Mouse (Mus musculus) MEL (cell line): ENCODE measurements around the gene Tmem116. TPM values are rescaled to one million over a fixed set of nuclear protein-coding genes. Genes with fewer than 3 reads are reported as not detected.

Experiments
- DNase-seq: peaks from one replicate; pipeline ENCODE4 v3.0.0; 2011; ENCODE audit warnings: low read depth, low spot score
- H3K27ac ChIP-seq: 2 replicates; pipeline ENCODE4 v1.5.1; 2012; ENCODE audit warnings: low read depth, mild to moderate bottlenecking, control low read depth, low read length, moderate library complexity; ENCODE audit not compliant: control insufficient read depth
- H3K27me3 ChIP-seq, 2 experiments: fragments of 150-350 bp in 1 of 2; sonication (generic) in 1 of 2; 2 replicates each; pipeline ENCODE4 v1.6.1; 2012; ENCODE audit warnings: low read length in 2 of 2, mild to moderate bottlenecking in 2 of 2, improper control_type of control experiment in 1 of 2, moderate library complexity in 1 of 2; ENCODE audit not compliant: insufficient read depth in 2 of 2, control insufficient read depth in 1 of 2
- H3K36me3 ChIP-seq, 2 experiments: 2 replicates each; pipeline ENCODE4 v1.6.1; 2012 to 2014; ENCODE audit warnings: low read length in 2 of 2, improper control_type of control experiment in 1 of 2, inconsistent platforms in 1 of 2, mild to moderate bottlenecking in 1 of 2; ENCODE audit not compliant: insufficient read depth in 2 of 2, control insufficient read depth in 1 of 2
- H3K4me1 ChIP-seq, 2 experiments: fragments of 150-350 bp in 1 of 2; sonication (generic) in 1 of 2; 2 replicates each; pipeline ENCODE4 v1.6.1; 2012; ENCODE audit warnings: low read length in 2 of 2, improper control_type of control experiment in 1 of 2, mild to moderate bottlenecking in 1 of 2; ENCODE audit not compliant: insufficient read depth in 2 of 2, control insufficient read depth in 1 of 2
- H3K4me3 ChIP-seq, 2 experiments: fragments of 150-350 bp in 1 of 2; sonication (generic) in 1 of 2; 2 replicates each; pipeline ENCODE4 v1.5.1; 2012; ENCODE audit warnings: low read depth in 2 of 2, low read length in 2 of 2, mild to moderate bottlenecking in 2 of 2, moderate library complexity in 2 of 2, control low read depth in 1 of 2, improper control_type of control experiment in 1 of 2; ENCODE audit not compliant: control insufficient read depth in 1 of 2, insufficient read depth in 1 of 2
- H3K79me2 ChIP-seq: 2 replicates; pipeline ENCODE4 v1.6.1; 2012; ENCODE audit warnings: mild to moderate bottlenecking, low read length, moderate library complexity; ENCODE audit not compliant: control insufficient read depth, poor library complexity, insufficient read depth
- H3K9ac ChIP-seq: 2 replicates; pipeline ENCODE4 v1.6.1; 2012; ENCODE audit warnings: low read depth, mild to moderate bottlenecking, control low read depth, low read length, moderate library complexity; ENCODE audit not compliant: control insufficient read depth, poor library complexity, severe bottlenecking
- H3K9me3 ChIP-seq: fragments of 150-350 bp; sonication (generic); replicated peaks from 2 replicates; pipeline ENCODE4 v1.6.1; 2012; ENCODE audit warnings: mild to moderate bottlenecking, low read length, improper control_type of control experiment, moderate library complexity; ENCODE audit not compliant: insufficient read depth
- BHLHE40 ChIP-seq: IDR thresholded peaks from 2 replicates; pipeline ENCODE4 v1.6.1; 2012; ENCODE audit warnings: low read depth, mild to moderate bottlenecking, inconsistent platforms, low read length, improper control_type of control experiment, borderline replicate concordance
- CHD1 ChIP-seq: IDR thresholded peaks from 2 replicates; pipeline ENCODE4 v1.6.1; 2012; ENCODE audit warnings: low read depth, mild to moderate bottlenecking, inconsistent platforms, low read length, improper control_type of control experiment
- CHD2 ChIP-seq: IDR thresholded peaks from 2 replicates; pipeline ENCODE4 v1.6.1; 2011; ENCODE audit warnings: low read length, improper control_type of control experiment
- ELF1 ChIP-seq: IDR thresholded peaks from 2 replicates; pipeline ENCODE4 v1.6.1; 2014; ENCODE audit warnings: low read depth, mild to moderate bottlenecking, inconsistent platforms, low read length, improper control_type of control experiment, moderate library complexity
- EP300 ChIP-seq, 2 experiments: IDR thresholded peaks; 2 replicates each; pipeline ENCODE4 v1.6.1; 2011; ENCODE audit warnings: improper control_type of control experiment in 2 of 2, low read length in 2 of 2, low read depth in 1 of 2, mild to moderate bottlenecking in 1 of 2
- ETS1 ChIP-seq: IDR thresholded peaks from 2 replicates; pipeline ENCODE4 v1.6.1; 2012; ENCODE audit warnings: low read depth, mild to moderate bottlenecking, inconsistent platforms, low read length, improper control_type of control experiment, moderate library complexity
- GABPA ChIP-seq: IDR thresholded peaks from 2 replicates; pipeline ENCODE4 v1.6.1; 2012; ENCODE audit warnings: low read depth, mild to moderate bottlenecking, inconsistent platforms, low read length, improper control_type of control experiment, moderate library complexity
- GATA1 ChIP-seq: IDR thresholded peaks from 2 replicates; pipeline ENCODE4 v1.6.1; 2011; ENCODE audit warnings: low read depth, low read length, improper control_type of control experiment
- HCFC1 ChIP-seq: IDR thresholded peaks from 2 replicates; pipeline ENCODE4 v1.6.1; 2012; ENCODE audit warnings: low read depth, mild to moderate bottlenecking, inconsistent platforms, low read length, improper control_type of control experiment, moderate library complexity
- JUND ChIP-seq: IDR thresholded peaks from 2 replicates; pipeline ENCODE4 v1.6.1; 2011; ENCODE audit warnings: low read depth, mild to moderate bottlenecking, improper control_type of control experiment, low read length
- MAFK ChIP-seq: IDR thresholded peaks from 2 replicates; pipeline ENCODE4 v1.6.1; 2011; ENCODE audit warnings: low read depth, mild to moderate bottlenecking, low read length, improper control_type of control experiment, borderline replicate concordance
- MAX ChIP-seq: IDR thresholded peaks from 2 replicates; pipeline ENCODE4 v1.6.1; 2011; ENCODE audit warnings: low read length, improper control_type of control experiment
- MEF2A ChIP-seq: IDR thresholded peaks from 2 replicates; pipeline ENCODE4 v1.6.1; 2014; ENCODE audit warnings: low read depth, mild to moderate bottlenecking, inconsistent platforms, low read length, improper control_type of control experiment; ENCODE audit not compliant: poor library complexity, insufficient replicate concordance, severe bottlenecking; ENCODE audit errors: extremely low read depth
- MXI1 ChIP-seq: IDR thresholded peaks from 2 replicates; pipeline ENCODE4 v1.6.1; 2011; ENCODE audit warnings: mild to moderate bottlenecking, low read depth, low read length, improper control_type of control experiment
- MYC ChIP-seq: IDR thresholded peaks from 2 replicates; pipeline ENCODE4 v1.6.1; 2011; ENCODE audit warnings: low read depth, mild to moderate bottlenecking, low read length, improper control_type of control experiment, moderate library complexity
- NELFE ChIP-seq: IDR thresholded peaks from 2 replicates; pipeline ENCODE4 v1.6.1; 2011; ENCODE audit warnings: low read depth, low read length, improper control_type of control experiment
- NRF1 ChIP-seq: IDR thresholded peaks from 2 replicates; pipeline ENCODE4 v1.6.1; 2014; ENCODE audit warnings: low read depth, mild to moderate bottlenecking, inconsistent platforms, low read length, improper control_type of control experiment, moderate library complexity; ENCODE audit not compliant: poor library complexity, insufficient read depth, severe bottlenecking
- POLR2A ChIP-seq, 2 experiments: IDR thresholded peaks; 2 replicates each; pipeline ENCODE4 v1.6.1; 2011 to 2012; ENCODE audit warnings: low read length in 2 of 2, mild to moderate bottlenecking in 2 of 2, control low read depth in 1 of 2, improper control_type of control experiment in 1 of 2, low read depth in 1 of 2, moderate library complexity in 1 of 2; ENCODE audit not compliant: control insufficient read depth in 1 of 2, insufficient read depth in 1 of 2, poor library complexity in 1 of 2
- POLR2AphosphoS2 ChIP-seq: IDR thresholded peaks from 2 replicates; pipeline ENCODE4 v1.6.1; 2011; ENCODE audit warnings: low read length, improper control_type of control experiment
- POLR2AphosphoS5 ChIP-seq: IDR thresholded peaks from 2 replicates; pipeline ENCODE4 v1.6.1; 2012; ENCODE audit warnings: low read depth, borderline replicate concordance, mild to moderate bottlenecking, inconsistent platforms, low read length, moderate library complexity, mixed read lengths
- RCOR1 ChIP-seq: IDR thresholded peaks from 2 replicates; pipeline ENCODE4 v1.6.1; 2012; ENCODE audit warnings: low read depth, mild to moderate bottlenecking, inconsistent platforms, low read length, improper control_type of control experiment
- SIN3A ChIP-seq: IDR thresholded peaks from 2 replicates; pipeline ENCODE4 v1.6.1; 2012; ENCODE audit warnings: low read length, improper control_type of control experiment, inconsistent platforms
- SMC3 ChIP-seq: IDR thresholded peaks from 2 replicates; pipeline ENCODE4 v1.6.1; 2011; ENCODE audit warnings: low read depth, low read length, improper control_type of control experiment
- TAL1 ChIP-seq: IDR thresholded peaks from 2 replicates; pipeline ENCODE4 v1.6.1; 2012; ENCODE audit warnings: mild to moderate bottlenecking, inconsistent platforms, low read length, moderate library complexity, mixed read lengths
- UBTF ChIP-seq: IDR thresholded peaks from 2 replicates; pipeline ENCODE4 v1.6.1; 2012; ENCODE audit warnings: low read depth, mild to moderate bottlenecking, inconsistent platforms, low read length, improper control_type of control experiment, moderate library complexity, borderline replicate concordance; ENCODE audit not compliant: insufficient read depth
- ZKSCAN1 ChIP-seq: IDR thresholded peaks from 2 replicates; pipeline ENCODE4 v1.6.1; 2012; ENCODE audit warnings: low read depth, mild to moderate bottlenecking, inconsistent platforms, low read length, improper control_type of control experiment, moderate library complexity
- ZNF384 ChIP-seq: IDR thresholded peaks from 2 replicates; pipeline ENCODE4 v1.6.1; 2012; ENCODE audit warnings: low read depth, mild to moderate bottlenecking, inconsistent platforms, low read length, improper control_type of control experiment
- polyA plus RNA-seq, 2 experiments: library from polyadenylated mRNA; stranded (reverse) in 1 of 2; unstranded in 1 of 2; fragments of >175 nt in 1 of 2; fragments of >200 nt in 1 of 2; gene quantifications; 2 replicates each; pipeline versions ENCODE4 v1.2.1 to v1.2.4; 2012; ENCODE audit warnings: low replicate concordance in 2 of 2, low read depth in 1 of 2; ENCODE audit not compliant: insufficient read length in 2 of 2, insufficient read depth in 1 of 2, missing spikeins in 1 of 2
- total RNA-seq: library from RNA; depleted of rRNA; stranded (reverse); fragments of 300-350 nt; gene quantifications from 2 replicates; pipeline ENCODE4 v1.2.3, GENCODE M21; 2012

Tmem116 gene
- total and polyA plus RNA-seq, 3 experiments = 1.7 to 2.6 TPM; not detected in 1

DNA sequence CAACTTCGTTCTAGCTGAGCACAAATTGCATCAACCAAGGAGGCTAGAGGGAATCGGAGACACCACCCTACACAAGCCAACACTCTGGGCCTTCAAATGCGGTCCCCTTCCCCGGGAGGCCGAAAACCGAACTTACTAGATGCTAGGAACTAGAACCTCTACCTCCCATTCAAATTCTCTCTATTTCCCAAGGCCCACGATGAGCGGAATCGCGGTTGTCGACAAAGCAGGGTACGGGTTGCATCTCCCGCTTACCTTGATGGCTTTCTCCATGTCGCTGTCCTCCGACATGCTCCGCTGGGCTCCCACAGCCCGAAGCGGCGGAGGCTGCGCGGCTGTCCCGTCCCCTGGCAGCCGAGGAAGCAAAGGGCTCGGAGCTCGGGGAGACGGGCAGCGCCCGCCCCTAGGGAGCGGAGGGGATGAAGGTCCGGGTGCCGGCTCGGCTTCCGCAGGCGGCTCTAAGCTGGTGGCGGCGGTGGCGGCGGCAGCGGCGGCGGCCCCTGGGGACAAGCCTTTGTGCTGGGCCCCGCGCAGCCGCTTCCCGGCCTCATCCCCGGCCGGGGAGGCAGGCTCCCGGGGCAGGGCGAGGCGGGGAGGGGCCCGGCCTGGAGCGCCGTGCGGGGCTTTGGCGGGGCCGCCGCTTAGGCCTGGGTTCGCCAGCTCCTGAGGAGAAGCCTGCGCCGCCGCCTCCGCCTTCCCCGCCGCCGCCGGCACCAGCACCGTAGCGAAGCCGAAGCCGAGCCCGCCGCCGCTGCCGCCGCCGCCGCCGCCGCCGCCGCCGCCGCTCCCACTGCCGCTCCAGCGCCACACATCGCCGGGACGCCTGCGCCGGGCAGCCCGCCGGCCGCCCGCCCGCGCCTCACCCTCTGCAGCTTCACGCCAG, 93.5 kb downstream of the Tmem116 start, which contains the start of the genes Adam1a and Gm42878:
Gene Adam1a, minus strand, starts transcription at position 573 of the 883 bp plus-strand sequence.
Gene Gm42878, minus strand, starts transcription at position 573 of the 883 bp plus-strand sequence.
- peak; percentile 49 for DNase-seq
- TF ChIP-seq CHD1 (0 out of 2 replicates have a peak, but pooled peaks have one; percentile 69), ETS1 (no peak), BHLHE40 (no peak), POLR2AphosphoS5 (no peak), TAL1 (no peak), RCOR1 (no peak), MEF2A (no peak), ZNF384 (no peak), ELF1 (no peak), HCFC1 (0 out of 2 replicates have a peak, but pooled peaks have one; percentile 24), JUND (no peak), UBTF (peak; percentile 92; the same call in 1 of the 2 replicates), MXI1 (no peak), SMC3 (no peak), MAFK (no peak)
- peak within 1 kb of the TSS; percentile 89 to 99 for H3K4me3 ChIP-seq
- peaks cover 42% of the 10 kb centered on the region for H3K79me2 ChIP-seq
- H3K4me1 ChIP-seq = peaks cover 4 to 12% of the 10 kb centered on the region in 2 experiments
- peak within 1 kb of the TSS; percentile 71 for H3K27ac ChIP-seq
- H3K9me3 ChIP-seq = no peaks in the 10 kb centered on the region
- peak within 1 kb of the TSS; percentile 95 for H3K9ac ChIP-seq
- no peaks in the 10 kb centered on the region for H3K27me3 ChIP-seq
- peaks cover 0 to 25% of the 10 kb centered on the region in 2 experiments; a peak in 2 of 4 replicates for H3K36me3 ChIP-seq

DNA sequence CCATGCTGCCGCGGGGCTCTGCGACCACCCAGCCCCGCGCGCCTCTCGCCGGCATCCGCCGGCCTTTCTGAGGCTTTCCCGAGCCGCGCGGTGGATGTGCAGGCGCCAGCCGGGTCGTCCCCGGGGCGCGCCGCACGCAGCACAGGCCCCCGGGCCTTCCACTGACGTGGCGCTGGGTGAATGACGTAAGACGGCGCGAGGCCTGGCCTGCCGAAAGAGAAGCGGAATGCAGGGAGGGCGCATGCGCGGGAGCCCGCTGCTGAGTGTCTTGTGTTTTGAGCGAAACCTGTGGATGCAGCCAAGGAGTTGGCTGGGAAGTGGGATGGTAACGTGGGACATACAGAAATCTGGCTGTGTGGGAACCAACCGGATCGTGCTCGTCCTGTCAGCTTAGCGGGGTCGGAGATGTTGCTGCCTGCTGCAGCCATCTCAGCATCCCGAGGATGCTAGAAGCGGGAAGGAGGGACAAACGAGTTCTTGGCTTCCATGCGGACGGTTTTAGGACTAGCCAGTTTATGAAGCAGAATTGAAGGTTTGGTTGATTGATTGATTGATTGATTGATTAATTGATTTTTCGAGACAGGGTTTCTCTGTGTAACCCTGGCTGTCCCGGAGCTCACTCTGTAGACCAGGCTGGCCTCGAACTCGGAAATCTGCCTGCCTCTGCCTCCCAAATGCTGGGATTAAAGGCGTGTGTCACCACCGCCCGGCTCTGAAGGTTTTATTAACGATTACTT, 94.3 kb downstream of the Tmem116 start, which contains the start of gene Mapkapk5:
Gene Mapkapk5, minus strand, starts transcription at position 113 of the 737 bp plus-strand sequence.
- Histone ChIP-seq H3K9me3 (no peaks in the 10 kb centered on the region), H3K9ac (peak within 1 kb of the TSS; percentile 95), H3K27me3 (no peaks in the 10 kb centered on the region), H3K27ac (peak within 1 kb of the TSS; percentile 71), H3K36me3 (peaks cover 0 to 25% of the 10 kb centered on the region in 2 experiments; a peak in 2 of 4 replicates), H3K79me2 (peaks cover 40% of the 10 kb centered on the region), H3K4me3 (peak within 1 kb of the TSS; percentile 89 to 99), H3K4me1 (peaks cover 4 to 12% of the 10 kb centered on the region in 2 experiments)
- DNase-seq = peak; percentile 96
- peak; percentile 76 for TF ChIP-seq ELF1
- peak; percentile 35; the same call in 1 of the 2 replicates for TF ChIP-seq RCOR1
- TF ChIP-seq NRF1 = peak; percentile 94
- TF ChIP-seq ZNF384 = no peak
- no peak for TF ChIP-seq EP300 (IDR thresholded peaks at IDR 0.05; ENCODE audit: low read depth in 1 of 2, low read length in 2 of 2)
- no peak for TF ChIP-seq ZKSCAN1
- peak; percentile 92 for TF ChIP-seq NELFE
- peak; percentile 80 for TF ChIP-seq MXI1
- TF ChIP-seq POLR2A (IDR thresholded peaks at IDR 0.05; ENCODE audit: control insufficient read depth in 1 of 2, insufficient read depth in 1 of 2, low read depth in 1 of 2, low read length in 2 of 2, poor library complexity in 1 of 2) = peak; percentile 86 to 92
- no peak for TF ChIP-seq CHD2
- peak; percentile 91 for TF ChIP-seq SIN3A
- TF ChIP-seq ETS1 = no peak
- TF ChIP-seq GABPA = 0 out of 2 replicates have a peak, but pooled peaks have one; percentile 27
- TF ChIP-seq MAX = peak; percentile 97
- peak; percentile 9 for TF ChIP-seq MYC
- no peak for TF ChIP-seq GATA1
- peak; percentile 72 for TF ChIP-seq POLR2AphosphoS2
